Mouse (Mus musculus) E14TG2a.4 (cell line): ENCODE results near the gene Sectm1a.

Experiments used
- H3K27me3 ChIP-seq: 2 replicates; pipeline ENCODE4 v1.6.1; 2014; ENCODE audit warnings: low read length, control low read depth; ENCODE audit not compliant: insufficient read depth
- H3K36me3 ChIP-seq: 2 replicates; pipeline ENCODE4 v1.6.1; 2014; ENCODE audit warnings: low read length, control low read depth; ENCODE audit not compliant: insufficient read depth
- H3K4me1 ChIP-seq: replicated peaks from 2 replicates; pipeline ENCODE4 v1.6.1; 2014; ENCODE audit warnings: low read depth, low read length, control low read depth
- H3K4me3 ChIP-seq: replicated peaks from 2 replicates; pipeline ENCODE4 v1.5.1; 2014; ENCODE audit warnings: mild to moderate bottlenecking, low read length
- H3K9me3 ChIP-seq: 2 replicates; pipeline ENCODE4 v1.6.1; 2014; ENCODE audit warnings: low read length, control low read depth
- CTCF ChIP-seq: conservative IDR thresholded peaks from 2 replicates; pipeline ENCODE4 v1.5.1; 2014; ENCODE audit warnings: low read length
- NANOG ChIP-seq: IDR thresholded peaks from 2 replicates; pipeline ENCODE4 v1.6.1; 2014; ENCODE audit warnings: borderline replicate concordance, low read length, mixed read lengths
- POU5F1 ChIP-seq: IDR thresholded peaks from 2 replicates; pipeline ENCODE4 v1.6.1; 2014; ENCODE audit warnings: low read length, borderline replicate concordance

Gene Sectm1a

DNA sequence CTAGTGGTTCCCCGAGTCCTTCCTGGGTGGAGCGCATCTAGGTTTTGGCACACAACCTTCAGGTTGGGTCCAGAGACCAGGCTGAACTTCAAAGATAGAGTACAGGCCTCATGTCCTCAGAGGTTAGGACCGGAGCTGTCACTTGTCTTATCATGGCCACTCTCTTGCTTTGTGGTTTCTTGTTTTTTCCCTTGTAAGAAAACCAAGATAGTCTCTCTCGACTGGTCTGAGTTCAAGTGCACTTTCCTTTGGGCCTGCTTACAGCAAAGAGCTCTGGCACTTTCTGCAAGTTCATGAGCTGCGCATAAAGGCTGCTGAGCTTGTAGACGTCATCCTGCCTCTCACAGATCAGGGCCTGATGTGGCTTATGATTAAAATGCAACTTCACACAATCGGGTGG, 53.8 kb downstream of the Sectm1a start:
- TF ChIP-seq NANOG (no peak), CTCF (no peak), POU5F1 (no peak)
- Histone ChIP-seq H3K27me3 (peaks cover 14% of the 10 kb centered on the region), H3K4me3 (no peak overlapping the region), H3K36me3 (no peaks in the 10 kb centered on the region), H3K9me3 (no peaks in the 10 kb centered on the region), H3K4me1 (no peaks in the 10 kb centered on the region)

DNA sequence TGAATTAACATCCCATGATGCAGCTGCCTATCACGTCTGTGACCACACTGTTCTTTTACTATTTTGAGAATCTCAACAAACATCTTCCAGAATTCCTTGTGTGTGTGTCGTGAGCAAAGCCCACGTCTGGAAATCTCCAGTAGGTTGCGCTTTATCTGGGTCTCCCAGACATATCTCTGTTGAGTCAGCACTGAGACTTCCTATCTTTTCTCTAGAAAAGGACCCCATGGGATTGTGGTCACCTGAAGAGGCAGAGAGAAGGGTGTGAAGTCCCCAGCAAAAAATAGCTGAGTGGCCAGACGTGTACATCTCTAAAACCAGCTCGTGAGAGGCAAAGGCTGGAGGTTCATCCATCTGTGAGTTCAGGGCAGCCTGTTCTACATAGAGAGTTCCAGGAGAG, 56.9 kb downstream of the Sectm1a start:
- no peaks in the 10 kb centered on the region for H3K4me1 ChIP-seq
- no peak overlapping the region for H3K4me3 ChIP-seq
- H3K27me3 ChIP-seq = peaks cover 4% of the 10 kb centered on the region
- no peaks in the 10 kb centered on the region for H3K9me3 ChIP-seq
- TF ChIP-seq CTCF (no peak), POU5F1 (no peak), NANOG (no peak)
- H3K36me3 ChIP-seq = no peaks in the 10 kb centered on the region

DNA sequence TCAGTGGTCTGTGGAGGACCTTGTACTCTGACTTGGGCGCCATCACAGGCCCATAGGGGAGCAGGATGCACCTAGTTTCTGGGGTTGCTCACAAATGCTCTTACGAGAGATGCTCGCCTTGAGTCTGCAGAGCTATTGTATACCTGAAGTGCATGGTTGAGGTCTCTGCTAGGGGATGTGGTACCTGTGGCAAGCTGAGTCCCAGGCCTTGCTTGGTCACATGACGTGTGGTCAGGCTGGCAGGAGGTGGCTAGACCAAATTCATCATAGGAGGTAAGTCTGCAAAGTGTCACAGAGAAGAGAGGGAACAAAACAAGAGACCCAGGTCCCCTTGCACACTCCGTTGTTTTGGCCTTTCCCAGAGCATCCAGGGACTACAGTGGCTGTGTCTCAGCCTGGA, 61.5 kb downstream of the Sectm1a start:
- Histone ChIP-seq H3K27me3 (no peaks in the 10 kb centered on the region; the same call in none of the 2 replicates), H3K4me1 (peaks cover 6% of the 10 kb centered on the region; the same call in 1 of the 2 replicates), H3K36me3 (no peaks in the 10 kb centered on the region), H3K9me3 (no peaks in the 10 kb centered on the region), H3K4me3 (no peak overlapping the region)
- TF ChIP-seq CTCF (no peak), POU5F1 (no peak)

DNA sequence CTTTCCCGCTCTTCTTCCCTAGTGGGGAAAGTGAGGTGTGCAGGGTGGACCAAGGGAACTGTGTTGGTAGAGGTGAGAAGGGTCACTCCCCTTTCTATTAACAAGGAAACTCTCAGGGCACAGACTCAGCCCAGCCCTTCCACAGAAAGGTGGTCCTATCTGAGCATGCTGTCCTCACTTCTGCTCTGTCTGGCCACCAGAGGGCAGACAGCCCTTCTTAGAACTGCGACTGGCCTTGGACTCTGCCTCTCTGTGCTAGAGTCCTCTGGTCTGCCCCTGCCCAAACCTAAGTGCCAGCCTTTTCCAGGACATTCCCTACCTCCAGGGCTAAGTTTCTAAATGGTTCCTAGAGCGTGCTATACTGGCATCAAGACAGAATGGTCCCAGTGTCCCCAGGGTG, 63.3 kb downstream of the Sectm1a start:
- H3K36me3 ChIP-seq = no peaks in the 10 kb centered on the region
- H3K27me3 ChIP-seq = peaks cover 9% of the 10 kb centered on the region
- H3K4me1 ChIP-seq = peaks cover 6% of the 10 kb centered on the region; the same call in 1 of the 2 replicates
- no peaks in the 10 kb centered on the region for H3K9me3 ChIP-seq
- TF ChIP-seq CTCF (peak; percentile 62), NANOG (no peak), POU5F1 (no peak)
- H3K4me3 ChIP-seq = no peak overlapping the region
